Mouse (Mus musculus) inflammation-experienced regulatory T-cells, adult 6 months (primary cell): ENCODE measurements around the gene Gm10271. TPM values are rescaled to one million over a fixed set of nuclear protein-coding genes. Genes with fewer than 3 reads are reported as not detected.

Experiments used
- ATAC-seq: one replicate; pipeline ENCODE4 v1.8.0; 2017
- polyA plus RNA-seq, 3 experiments: library from polyadenylated mRNA; unstranded; fragments of 100-300 nt; shearing (Covaris generic); gene quantifications; one replicate each; pipeline ENCODE4 v1.2.1; 2017

The Gm10271 gene
- polyA plus RNA-seq, 3 experiments from 2014 or later: not detected

DNA sequence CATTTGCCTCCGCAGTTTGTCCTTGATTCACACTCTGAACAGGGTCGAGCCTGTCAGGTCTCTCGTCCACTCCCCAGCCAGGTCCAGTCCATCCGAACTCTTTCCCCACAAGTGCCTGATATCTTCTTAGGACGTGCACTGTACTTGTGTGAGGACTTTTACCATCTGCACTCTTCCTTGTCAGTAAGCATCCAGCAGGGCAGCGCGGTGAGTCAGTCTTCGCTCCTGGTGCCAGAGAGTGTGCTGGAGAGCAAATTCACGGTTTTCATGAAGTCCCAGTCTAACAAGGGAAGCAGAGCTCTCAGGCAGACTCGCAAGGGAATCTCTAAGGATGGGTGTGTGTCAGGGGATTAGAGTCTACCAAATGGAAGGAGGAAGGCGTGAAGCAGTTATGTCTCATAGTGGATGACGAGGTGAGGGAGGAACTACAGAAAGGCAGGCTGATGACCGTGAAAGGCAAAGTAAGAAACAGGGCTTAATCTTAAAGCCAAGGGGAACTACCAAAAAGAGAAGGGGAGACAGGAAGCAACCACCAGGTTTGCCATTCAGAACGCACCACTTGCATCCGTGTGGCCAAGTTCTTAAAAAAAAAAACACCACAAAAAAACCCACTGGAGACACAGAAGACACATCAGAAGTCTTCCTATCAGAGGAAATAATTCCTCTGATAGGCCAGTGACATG is 40.8 kb downstream of the Gm10271 start:
- ATAC-seq: peak; percentile 45

DNA sequence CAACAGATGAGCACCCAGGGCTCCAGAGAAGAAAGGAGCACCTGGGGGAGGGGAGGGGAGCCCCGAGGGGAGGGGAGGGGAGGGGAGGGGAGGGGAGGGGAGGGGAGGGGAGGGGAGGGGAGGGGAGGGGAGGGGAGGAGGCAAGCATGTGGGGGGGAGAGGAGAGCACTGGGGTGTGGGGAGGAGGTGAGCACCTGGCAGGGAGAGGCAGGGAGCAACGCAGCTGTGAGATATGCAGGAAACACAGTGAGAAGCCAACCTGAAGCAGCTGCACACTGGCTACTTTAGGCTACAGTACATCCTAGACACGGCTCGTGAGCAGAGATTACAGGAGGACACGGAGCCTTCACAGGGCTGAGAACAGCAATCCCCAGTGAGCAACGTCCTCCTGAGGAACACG is 41.5 kb downstream of the Gm10271 start:
- peak; percentile 8 for ATAC-seq

DNA sequence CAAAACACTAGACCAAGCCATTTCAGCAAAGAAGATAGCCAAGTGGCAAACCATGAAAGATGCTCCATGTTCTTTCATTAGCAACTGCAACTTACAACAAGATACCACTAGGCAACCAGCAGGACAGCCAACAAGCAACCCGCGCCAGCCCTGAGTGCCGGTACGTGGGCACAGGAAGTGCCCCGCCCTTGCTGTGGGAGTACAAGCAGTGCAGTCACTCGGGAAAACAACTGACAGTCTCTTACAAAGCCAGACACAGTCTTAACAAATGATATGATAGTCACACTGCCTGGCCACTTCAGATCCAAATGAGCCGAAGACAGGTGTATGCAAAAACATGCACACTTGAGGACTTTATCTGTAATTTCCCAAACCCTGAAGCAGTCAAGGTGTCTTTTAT is 41.9 kb downstream of the Gm10271 start:
- peak; percentile 77 for ATAC-seq

DNA sequence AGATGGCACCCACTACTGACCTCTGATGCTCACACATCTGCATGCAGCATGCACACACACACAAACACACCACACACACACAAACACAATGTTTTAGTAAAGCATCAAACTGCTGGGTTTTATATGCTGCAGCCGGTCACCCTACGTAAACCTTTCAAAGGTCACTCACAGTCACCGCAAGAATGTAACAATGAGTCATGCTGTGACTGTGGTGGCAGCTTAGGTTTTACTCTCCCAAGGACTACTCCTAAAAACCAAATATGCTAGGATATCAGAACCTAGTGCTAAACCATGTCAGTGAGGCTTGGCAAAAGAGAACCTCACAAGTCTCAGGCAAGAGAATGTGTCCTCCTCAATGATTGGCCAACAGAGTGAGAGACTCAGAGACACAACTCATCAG is 43.6 kb downstream of the Gm10271 start:
- ATAC-seq: no peak

DNA sequence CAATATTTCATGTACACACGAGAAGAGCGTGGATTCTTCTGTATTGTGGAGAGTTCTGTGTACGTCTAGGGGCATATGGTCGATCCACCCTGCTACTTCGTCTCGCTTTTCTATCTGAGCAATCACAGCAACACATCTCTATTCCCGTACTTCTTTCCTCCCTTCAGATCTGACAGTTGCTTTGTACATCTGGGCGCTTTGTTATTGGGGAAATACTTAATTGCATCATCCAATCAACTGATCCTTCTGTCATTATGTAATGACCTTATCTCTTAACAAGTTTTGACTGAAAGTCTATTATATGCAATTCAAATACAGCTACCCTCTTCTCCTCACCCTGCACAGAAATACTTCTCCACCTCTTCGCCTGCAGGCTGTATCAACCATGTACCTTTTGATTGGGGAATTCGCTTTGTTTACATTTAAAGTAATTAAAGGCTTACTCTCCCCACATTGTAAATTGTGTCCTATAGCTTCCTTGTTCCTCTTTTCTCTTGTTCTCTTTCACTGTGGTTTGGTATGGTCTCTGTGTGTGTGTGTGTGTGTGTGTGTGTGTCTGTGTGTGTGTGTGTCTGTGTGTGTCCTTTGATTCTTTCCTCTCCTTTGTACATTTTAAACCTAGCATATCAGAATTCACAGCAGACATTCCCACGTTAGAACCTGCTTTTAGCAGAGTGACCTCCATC is 45.8 kb downstream of the Gm10271 start:
- no peak for ATAC-seq

DNA sequence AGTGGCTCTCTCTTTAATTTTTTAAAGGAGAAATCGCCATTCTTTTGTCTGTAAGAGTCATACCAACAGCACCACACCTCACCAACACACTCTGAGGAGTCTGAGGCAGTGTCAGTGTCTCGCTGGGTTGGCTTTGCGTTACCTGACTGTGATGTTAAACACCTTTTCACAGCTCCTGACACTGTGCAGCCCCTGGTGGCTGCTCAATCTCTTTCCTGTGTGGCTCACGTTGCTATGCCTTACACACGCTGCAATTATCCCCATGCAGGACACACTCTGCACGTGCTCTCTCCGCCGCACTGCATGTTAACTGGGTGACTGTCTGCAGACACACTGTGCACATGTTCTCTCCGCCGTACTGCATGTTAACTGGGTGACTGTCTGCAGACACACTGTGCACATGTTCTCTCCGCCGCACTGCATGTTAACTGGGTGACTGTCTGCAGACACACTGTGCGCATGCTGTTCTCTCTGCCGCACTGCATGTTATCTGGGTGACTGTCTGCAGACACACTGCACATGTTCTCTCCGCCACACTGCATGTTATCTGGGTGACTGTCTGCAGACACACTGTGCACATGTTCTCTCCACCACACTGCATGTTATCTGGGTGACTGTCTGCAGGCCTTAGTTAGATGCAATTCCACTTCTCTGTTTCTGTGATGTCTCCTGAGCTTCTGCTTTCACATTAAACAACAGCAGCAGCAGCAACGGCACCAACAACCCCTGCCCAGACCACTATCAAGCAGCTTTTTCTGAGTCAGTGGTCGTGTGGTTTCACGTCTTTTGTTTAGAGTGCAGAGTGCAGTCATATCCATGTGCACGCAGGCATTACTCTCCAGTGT is 48.5 kb downstream of the Gm10271 start:
- ATAC-seq: no peak

DNA sequence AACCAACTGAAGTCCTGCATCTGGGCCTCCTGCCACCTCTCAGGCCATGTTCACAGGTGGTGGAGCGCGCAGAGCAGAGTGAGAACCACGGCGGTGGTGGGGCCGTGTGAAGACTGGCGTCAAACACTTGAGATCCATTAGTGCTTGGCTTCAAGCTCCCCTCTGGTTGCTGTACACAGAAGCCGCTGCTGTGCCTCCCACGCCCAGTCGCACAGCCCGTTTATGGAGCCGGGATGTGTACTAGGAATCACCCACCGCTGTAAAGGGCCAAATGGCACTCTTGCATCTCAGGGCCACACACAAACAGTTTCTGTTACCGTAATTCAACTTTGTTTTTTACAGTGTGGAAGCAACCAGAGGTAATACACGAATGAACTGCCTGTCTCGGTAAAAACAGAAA is 50.2 kb downstream of the Gm10271 start:
- ATAC-seq: peak; percentile 17

DNA sequence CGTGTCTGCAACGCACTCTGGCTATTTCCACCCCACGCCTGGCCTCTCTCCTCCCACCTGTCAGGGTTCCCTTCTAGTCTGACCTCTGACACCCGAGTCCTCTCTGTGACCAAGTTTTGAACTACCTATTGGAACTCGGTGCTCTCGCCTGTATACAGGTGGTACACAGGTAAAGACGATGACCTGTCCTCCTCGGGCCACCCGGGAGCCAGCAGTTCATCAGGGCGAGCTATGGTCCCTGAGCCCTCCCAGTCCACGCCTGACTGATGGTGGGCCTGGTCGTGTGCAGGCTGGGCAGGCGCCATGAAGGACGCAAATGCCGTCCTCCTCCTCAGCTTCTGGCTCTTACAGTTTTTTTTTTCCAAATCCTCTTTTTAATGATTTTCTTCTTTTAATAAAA is 51.0 kb downstream of the Gm10271 start:
- ATAC-seq: no peak

DNA sequence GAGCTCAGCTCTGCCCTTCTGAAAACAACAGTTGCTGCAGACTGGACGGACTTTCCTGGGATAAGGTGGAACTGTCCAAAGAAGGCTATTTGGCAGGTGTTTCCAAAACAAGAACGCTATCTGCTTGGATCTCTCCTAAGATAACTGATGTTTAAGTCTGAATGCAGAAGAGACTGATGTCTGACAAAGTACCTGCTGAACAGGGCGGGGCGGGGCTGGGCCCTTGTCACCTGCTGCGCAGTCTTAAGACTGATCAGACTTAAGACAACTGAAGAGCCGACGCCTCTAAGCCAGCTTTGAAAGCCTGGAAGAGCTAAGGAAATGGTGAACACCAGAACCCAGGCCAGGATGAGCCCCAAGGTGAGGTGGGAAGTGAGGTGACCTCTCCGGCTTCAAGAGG is 51.8 kb downstream of the Gm10271 start:
- ATAC-seq: no peak

DNA sequence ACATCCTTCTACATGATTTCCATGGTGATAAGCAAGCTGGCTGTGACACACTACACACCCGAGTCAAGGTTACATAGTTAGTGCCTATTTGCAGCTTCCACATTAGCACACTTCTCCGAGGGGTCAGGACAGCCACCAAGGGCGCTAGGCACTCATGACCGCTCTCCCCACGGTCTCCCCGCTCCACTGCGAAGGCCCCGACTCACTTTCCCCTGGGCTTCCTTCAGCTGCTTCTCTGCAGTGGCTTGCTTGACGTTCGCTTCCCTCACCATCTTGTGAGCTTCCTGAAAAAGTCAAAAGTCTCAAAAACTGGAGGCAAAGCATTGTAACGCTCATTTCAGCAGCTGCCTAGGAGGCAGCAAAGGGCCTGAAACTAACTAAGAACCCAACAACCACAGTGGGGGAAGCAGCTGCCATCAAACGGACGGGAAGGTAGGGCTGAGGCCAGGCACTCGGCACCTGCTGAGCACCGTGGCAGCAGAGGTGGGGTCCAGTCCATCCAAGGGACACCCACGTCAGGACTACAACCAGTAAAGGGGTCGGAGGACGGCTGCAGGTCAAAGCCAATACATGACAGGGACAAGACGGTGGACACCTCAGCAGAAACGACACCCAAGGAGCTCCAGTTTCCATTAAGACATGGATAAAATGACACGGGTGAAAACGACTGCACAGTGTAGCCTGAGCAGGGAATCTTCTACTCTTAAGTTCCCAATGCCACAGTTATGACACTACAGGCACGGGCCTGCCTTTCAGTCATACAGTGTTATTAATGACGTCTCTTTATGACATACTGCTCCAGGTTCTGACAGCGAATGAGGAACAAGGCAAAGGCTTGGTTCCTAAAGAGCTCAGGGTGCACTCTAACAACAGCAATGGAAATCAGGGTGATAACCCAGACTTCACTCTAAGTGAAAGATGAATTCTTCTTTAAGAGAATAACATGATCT is 52.8 kb downstream of the Gm10271 start:
- ATAC-seq: peak; percentile 21

DNA sequence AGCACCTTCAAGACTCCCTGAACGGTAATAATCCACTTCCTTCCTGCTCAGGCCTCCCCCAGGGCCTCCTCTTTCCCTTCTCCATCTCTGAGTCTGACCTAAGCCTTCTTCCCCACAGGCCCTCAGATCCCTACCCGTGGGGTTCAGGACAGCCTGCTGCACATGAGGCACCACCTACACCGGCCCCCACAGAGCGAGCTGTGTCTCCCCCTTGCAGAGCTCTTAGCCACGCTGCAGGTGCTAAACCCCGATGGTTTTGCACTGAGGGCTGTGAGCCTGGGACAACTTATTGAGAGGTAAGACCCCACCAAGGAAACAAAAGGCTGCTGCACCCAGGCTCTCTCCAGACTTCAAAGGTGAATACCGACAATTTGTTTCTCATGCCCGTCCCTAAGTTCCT is 55.8 kb downstream of the Gm10271 start:
- no peak for ATAC-seq

DNA sequence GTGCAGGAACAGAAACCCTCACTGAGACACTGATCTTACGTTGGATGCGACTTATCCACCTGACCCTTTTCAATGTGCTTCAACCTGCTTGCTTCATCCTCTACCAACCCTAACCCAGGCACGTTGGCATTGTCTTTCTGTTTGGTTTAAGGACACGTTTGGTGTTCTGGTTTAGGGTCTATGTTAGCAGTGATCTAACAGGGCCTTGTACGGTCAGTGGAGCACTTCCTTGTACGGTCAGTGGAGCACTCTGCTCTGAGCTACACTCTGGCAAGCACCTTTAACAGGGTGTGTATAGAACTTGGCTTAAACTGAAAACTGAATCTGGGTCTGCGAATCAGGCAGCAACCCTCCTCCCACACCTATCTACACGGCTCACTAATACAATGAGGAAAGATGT is 57.1 kb downstream of the Gm10271 start:
- ATAC-seq: no peak

DNA sequence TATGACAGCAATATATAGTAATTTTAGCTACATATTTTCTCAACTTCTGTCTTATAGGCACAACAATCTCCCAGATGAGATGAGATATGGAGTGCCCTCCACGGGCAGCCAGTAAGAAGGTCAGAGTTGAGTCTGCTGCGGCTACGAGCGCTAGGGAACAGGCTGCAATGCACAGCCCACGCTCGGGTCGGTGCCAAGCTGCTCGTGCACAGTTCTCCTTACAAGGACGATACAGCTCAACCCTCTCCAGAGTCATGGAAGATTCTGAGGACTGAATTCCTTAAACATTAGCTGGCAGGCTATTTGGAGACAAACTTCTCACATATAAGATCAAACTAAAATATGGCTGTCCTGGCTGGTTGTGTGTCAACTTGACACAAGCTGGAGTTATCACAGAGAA is 57.8 kb downstream of the Gm10271 start:
- ATAC-seq: no peak

DNA sequence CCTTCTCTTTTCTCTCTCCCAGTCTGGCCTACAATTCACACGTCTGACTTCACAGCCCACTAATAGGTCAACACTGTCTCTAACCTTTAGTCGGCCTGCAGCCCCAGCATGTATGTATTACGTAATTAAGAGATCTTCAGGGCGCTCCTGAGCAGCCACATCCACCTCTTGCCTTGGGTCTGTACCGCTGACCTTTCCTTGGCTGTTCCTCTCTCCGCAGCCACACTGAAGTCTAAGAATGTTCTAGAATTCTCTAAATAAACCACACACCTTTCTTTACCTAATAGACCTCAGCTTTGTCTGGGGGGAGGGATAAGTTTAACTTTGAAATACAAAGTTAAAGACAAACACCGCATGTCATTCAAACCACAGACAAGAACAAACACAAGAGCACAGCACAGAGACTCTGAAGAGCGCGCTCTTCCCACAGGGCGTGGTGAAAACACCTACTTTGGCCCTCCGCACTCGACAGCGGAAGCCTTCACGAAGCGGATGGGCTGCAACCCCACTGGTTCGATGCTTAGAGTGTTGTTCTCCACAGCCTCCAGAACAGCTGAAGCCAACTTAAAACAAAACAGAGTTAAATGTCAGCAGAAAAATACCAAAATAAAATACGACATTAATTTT is 58.6 kb downstream of the Gm10271 start:
- ATAC-seq: peak; percentile 81

DNA sequence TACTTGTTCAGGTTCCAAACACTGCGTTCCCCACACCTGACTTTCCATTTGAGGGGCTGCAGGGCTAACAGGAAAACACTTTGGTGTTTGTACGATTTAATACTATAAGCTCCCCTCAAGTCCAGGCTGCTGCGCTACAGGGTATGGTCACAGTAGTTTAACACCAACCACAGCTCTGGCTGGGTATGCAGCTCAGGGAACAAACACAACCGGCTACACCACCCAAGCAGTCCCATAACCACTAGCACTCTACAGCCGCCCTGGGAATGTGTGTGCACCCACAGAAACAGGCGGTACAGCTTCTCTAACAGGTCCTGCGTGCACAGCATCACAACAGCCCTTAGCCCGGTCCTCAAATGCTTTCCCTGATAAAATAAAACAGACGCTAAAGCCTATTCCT is 59.6 kb downstream of the Gm10271 start:
- no peak for ATAC-seq

DNA sequence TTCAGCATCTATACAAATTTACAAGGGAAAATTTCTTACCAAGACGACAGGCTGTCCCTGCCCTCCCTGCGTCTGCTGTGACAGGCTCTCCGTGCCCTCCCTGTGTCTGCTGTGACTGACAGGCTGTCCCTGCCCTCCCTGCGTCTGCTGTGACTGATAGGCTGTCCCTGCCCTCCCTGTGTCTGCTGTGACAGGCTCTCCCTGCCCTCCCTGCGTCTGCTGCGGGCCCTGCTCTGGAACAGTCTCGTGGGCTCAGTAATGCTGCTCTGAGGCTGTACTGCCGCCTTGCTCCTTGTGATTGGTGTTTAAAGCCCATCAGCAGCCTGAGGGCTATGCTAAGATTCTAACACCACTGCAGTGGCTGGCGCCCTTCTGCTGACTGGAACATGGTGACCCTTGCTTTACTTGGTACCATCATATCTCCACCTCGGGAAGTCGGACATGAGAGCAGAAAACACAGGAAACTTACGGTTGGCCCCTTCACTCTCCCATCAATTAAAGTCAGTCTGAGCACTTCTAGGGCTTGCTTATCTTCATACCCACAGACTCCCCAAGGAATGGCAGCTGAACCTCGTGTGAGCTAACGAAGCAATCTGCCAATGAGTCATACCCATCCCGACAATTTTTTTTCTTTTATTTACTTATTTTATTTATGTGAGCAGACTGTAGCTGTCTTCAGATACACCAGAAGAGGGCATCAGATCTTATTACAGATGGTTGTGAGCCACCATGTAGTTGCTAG is 63.3 kb downstream of the Gm10271 start:
- no peak for ATAC-seq

Other genes with a start within 250 kb of the Gm10271 start
- not detected for gene Myrfl, start 75.7 kb downstream of the Gm10271 start, polyA plus RNA-seq
- 10 to 100 TPM in 1 of 3 experiments, 1 to 10 TPM in 2; 5.6 to 12.7 (median 8.7) TPM for gene Rab3ip, start 21.8 kb downstream of the Gm10271 start, polyA plus RNA-seq
- not detected for gene Best3, start 13.7 kb upstream of the Gm10271 start, polyA plus RNA-seq
- gene Lrrc10, start 72.7 kb upstream of the Gm10271 start, polyA plus RNA-seq: not detected
- 100 to 1,000 TPM; 184 to 248 (median 228) TPM for gene Cct2, start 91.2 kb upstream of the Gm10271 start, polyA plus RNA-seq
- gene Frs2, start 175.9 kb upstream of the Gm10271 start, polyA plus RNA-seq: 10 to 100 TPM in 1 of 3 experiments, 1 to 10 TPM in 2; 7.4 to 11.6 (median 9.1) TPM